In genomic region chr6:72957676-72958641, GRCm38 (mm10) we compare ENCODE assay signal across 8 mouse cellular contexts. TPM values are rescaled to one million over a fixed set of nuclear protein-coding genes. Genes with fewer than 3 reads are reported as not detected.
DNase-seq lines count a peak whose midpoint lies in the region; ATAC-seq and TF ChIP-seq lines count a peak whose summit lies in the region.

No protein-coding gene starts in this region.

- peak; percentile 87 for ATAC-seq in heart, embryonic 11.5 days (replicated peaks; ENCODE audit: insufficient number of reproducible peaks, low FRiP score, low TSS enrichment)
- peak; percentile 88 for ATAC-seq in kidney, embryonic 16.5 days (ENCODE audit: low FRiP score, low TSS enrichment)
- peak; percentile 8; the same call in 1 of the 2 replicates for ATAC-seq in monocyte, adult 5-6 weeks (replicated peaks; ENCODE audit: insufficient number of reproducible peaks, low FRiP score, low TSS enrichment, poor library complexity, severe bottlenecking)

- no peak for TF ChIP-seq POLR2A in bone marrow macrophage, adult 2 months (IDR thresholded peaks at IDR 0.05; ENCODE audit: borderline replicate concordance, low read depth, low read length)
- peak; percentile 96 for TF ChIP-seq POLR2A in embryonic fibroblast, embryonic 13.5 days (IDR thresholded peaks at IDR 0.05; ENCODE audit: low read depth, low read length)
- peak; percentile 60 for TF ChIP-seq POLR2A in liver, adult 2 months (IDR thresholded peaks at IDR 0.05; ENCODE audit: extremely low read depth, insufficient read depth, low read length)

- H3K9ac ChIP-seq in heart, embryonic 11.5 days (ENCODE audit: low read depth, low read length): peak overlapping the region; percentile 98
- H3K9ac ChIP-seq in kidney, embryonic 16.5 days (replicated peaks; ENCODE audit: low read length): peak overlapping the region; percentile 99
- H3K9ac ChIP-seq in liver, adult 2 months (ENCODE audit: low read depth, low read length): peak overlapping the region; percentile 81

- H3K79me2 ChIP-seq in liver, adult 2 months (ENCODE audit: control insufficient read depth, insufficient read depth, low read length): no peaks in the 10 kb centered on the region

- peak; percentile 92 to 95 for DNase-seq in B cell, adult 2 months
- no peak for DNase-seq in liver, adult 2 months (ENCODE audit: extremely low read depth, low read depth, low spot score)
- DNase-seq in spleen, postnatal 4 days (ENCODE audit: low spot score in 2 of 2): peak; percentile 80 to 91

- no peaks in the 10 kb centered on the region for H3K9me3 ChIP-seq in heart, embryonic 11.5 days (replicated peaks; ENCODE audit: control insufficient read depth, low read length)
- H3K9me3 ChIP-seq in kidney, embryonic 16.5 days (ENCODE audit: low read length): no peaks in the 10 kb centered on the region

- peaks cover 22% of the 10 kb centered on the region for H3K4me1 ChIP-seq in bone marrow macrophage, adult 2 months (ENCODE audit: control insufficient read depth, insufficient read depth, low read length)
- H3K4me1 ChIP-seq in embryonic fibroblast, embryonic 13.5 days (ENCODE audit: control insufficient read depth, insufficient read depth, low read length): peaks cover 9% of the 10 kb centered on the region
- peaks cover 14% of the 10 kb centered on the region for H3K4me1 ChIP-seq in heart, embryonic 11.5 days (ENCODE audit: control insufficient read depth, insufficient read depth, low read length)
- H3K4me1 ChIP-seq in kidney, embryonic 16.5 days (ENCODE audit: insufficient read depth, low read length): peaks cover 40% of the 10 kb centered on the region
- peaks cover 7% of the 10 kb centered on the region for H3K4me1 ChIP-seq in liver, adult 2 months (ENCODE audit: control insufficient read depth, insufficient read depth, low read length)

- H3K36me3 ChIP-seq in heart, embryonic 11.5 days (ENCODE audit: control insufficient read depth, insufficient read depth, low read length): no peaks in the 10 kb centered on the region
- 0 out of 2 replicates have a peak, but pooled peaks cover 3% of the 10 kb centered on the region for H3K36me3 ChIP-seq in kidney, embryonic 16.5 days (ENCODE audit: insufficient read depth, low read length)
- no peaks in the 10 kb centered on the region for H3K36me3 ChIP-seq in liver, adult 2 months (ENCODE audit: control insufficient read depth, insufficient read depth, low read length)

- peak overlapping the region; percentile 81 for H3K4me3 ChIP-seq in bone marrow macrophage, adult 2 months (ENCODE audit: insufficient read depth, low read length)
- H3K4me3 ChIP-seq in embryonic fibroblast, embryonic 13.5 days (ENCODE audit: insufficient read depth, low read length): peak overlapping the region; percentile 85
- peak overlapping the region; percentile 80 for H3K4me3 ChIP-seq in heart, embryonic 11.5 days (ENCODE audit: low read depth, low read length)
- peak overlapping the region; percentile 94 for H3K4me3 ChIP-seq in kidney, embryonic 16.5 days (ENCODE audit: low read length)
- H3K4me3 ChIP-seq in liver, adult 2 months (ENCODE audit: insufficient read depth, low read depth, low read length): peak overlapping the region; percentile 87

- WGBS in heart, embryonic 11.5 days (ENCODE audit: insufficient replicate concordance): under 1% methylated on average over 75 of the region's 75 CpGs
- WGBS in kidney, embryonic 16.5 days: under 1% methylated on average over 65 of the region's 75 CpGs
- 2% methylated on average over 75 of the region's 75 CpGs for WGBS in liver, adult 2 months

- H3K4me2 ChIP-seq in heart, embryonic 11.5 days: peak overlapping the region; percentile 86
- H3K4me2 ChIP-seq in kidney, embryonic 16.5 days (replicated peaks; ENCODE audit: low read depth, low read length): peak overlapping the region; percentile 87

- H3K27ac ChIP-seq in bone marrow macrophage, adult 2 months (ENCODE audit: insufficient read depth, low read depth, low read length): peak overlapping the region; percentile 55
- peak overlapping the region; percentile 81 for H3K27ac ChIP-seq in embryonic fibroblast, embryonic 13.5 days (ENCODE audit: insufficient read depth, low read length)
- peak overlapping the region; percentile 83 for H3K27ac ChIP-seq in heart, embryonic 11.5 days (ENCODE audit: low read depth, low read length)
- H3K27ac ChIP-seq in kidney, embryonic 16.5 days (ENCODE audit: low read length): peak overlapping the region; percentile 89
- 0 out of 2 replicates have a peak overlapping the region, but pooled peaks have one; percentile 42 for H3K27ac ChIP-seq in liver, adult 2 months (replicated peaks; ENCODE audit: insufficient read depth, low read depth, low read length)

- H3K27me3 ChIP-seq in heart, embryonic 11.5 days (ENCODE audit: control insufficient read depth, insufficient read depth, low read length): no peaks in the 10 kb centered on the region
- H3K27me3 ChIP-seq in kidney, embryonic 16.5 days (ENCODE audit: insufficient read depth, low read length): no peaks in the 10 kb centered on the region
- H3K27me3 ChIP-seq in liver, adult 2 months (ENCODE audit: control insufficient read depth, insufficient read depth, low read length): peaks cover 3% of the 10 kb centered on the region; the same call in 1 of the 2 replicates

- no peak for TF ChIP-seq CTCF in bone marrow macrophage, adult 2 months (IDR thresholded peaks at IDR 0.05; ENCODE audit: low read depth, low read length)
- TF ChIP-seq CTCF in embryonic fibroblast, embryonic 13.5 days (IDR thresholded peaks at IDR 0.05; ENCODE audit: borderline replicate concordance, insufficient read depth, low read length): no peak
- no peak for TF ChIP-seq CTCF in liver, adult 2 months (IDR thresholded peaks at IDR 0.05; ENCODE audit: low read depth, low read length)

RNA-seq across cellular contexts. Expression of gene Tmsb10, which starts 0.6 kb away (rescaled TPM):
- 394 and 410 TPM in 2 replicates for polyA plus RNA-seq in bone marrow macrophage, adult 2 months (2012; ENCODE audit: insufficient read depth, insufficient read length, missing spikeins)
- 1,555 and 1,872 TPM in 2 replicates for polyA plus RNA-seq in embryonic fibroblast, embryonic 13.5 days (2011; ENCODE audit: insufficient read length, low read depth, missing spikeins)
- 1,975 and 2,031 TPM in 2 replicates for polyA plus RNA-seq in heart, embryonic 11.5 days (2014; fragmentation: Nextera tagmentation; extraction: Ambion mirVana)
- 1,506 and 1,750 TPM in 2 replicates for polyA plus RNA-seq in kidney, embryonic 16.5 days (2015; fragmentation: Nextera tagmentation; extraction: Ambion mirVana)
- total RNA-seq in liver, adult 2 months (2014; rRNA removed): 5.0 and 5.4 TPM in 2 replicates
- 5.2 and 7.1 TPM in 2 replicates for polyA plus RNA-seq in liver, adult 2 months (2012; rRNA removed)
- 1,040 to 2,074 TPM (median 1,179 TPM) in 3 replicates for total RNA-seq in monocyte, adult 5-6 weeks (2017)

RNA-seq across cellular contexts. Expression of gene Kcmf1, which starts 58.2 kb away (rescaled TPM):
- 73.8 and 76.3 TPM in 2 replicates for polyA plus RNA-seq in bone marrow macrophage, adult 2 months (2012; ENCODE audit: insufficient read depth, insufficient read length, missing spikeins)
- polyA plus RNA-seq in embryonic fibroblast, embryonic 13.5 days (2011; ENCODE audit: insufficient read length, low read depth, missing spikeins): 132 and 150 TPM in 2 replicates
- polyA plus RNA-seq in heart, embryonic 11.5 days (2014; fragmentation: Nextera tagmentation; extraction: Ambion mirVana): 44.7 and 46.1 TPM in 2 replicates
- 28.0 and 28.9 TPM in 2 replicates for polyA plus RNA-seq in kidney, embryonic 16.5 days (2015; fragmentation: Nextera tagmentation; extraction: Ambion mirVana)
- 38.6 and 56.6 TPM in 2 replicates for total RNA-seq in liver, adult 2 months (2014; rRNA removed)
- polyA plus RNA-seq in liver, adult 2 months (2012; rRNA removed): 92.0 and 107 TPM in 2 replicates
- 114 to 128 TPM (median 115 TPM) in 3 replicates for total RNA-seq in monocyte, adult 5-6 weeks (2017)

Comparison
In these comparisons a context has a peak if more than half of its experiments do, and no peak if none do; other contexts are left out.
1. ATAC-seq: peak in every context shown above with its lines; median percentile 88 in kidney, embryonic 16.5 days; 87 in heart, embryonic 11.5 days; 8 in monocyte, adult 5-6 weeks.
2. RNA of gene Tmsb10, which starts 0.6 kb away (polyA plus RNA-seq): 1,975 to 2,031 TPM in heart, embryonic 11.5 days, 1,555 to 1,872 TPM in embryonic fibroblast, embryonic 13.5 days, 1,506 to 1,750 TPM in kidney, embryonic 16.5 days and 394 to 410 TPM in bone marrow macrophage, adult 2 months; 5.2 to 7.1 TPM in liver, adult 2 months; every median in the first group is over 10 times any median in the second.
3. Peak in every context shown above with its lines, with median percentiles within 50 percentile points of each other: H3K27ac ChIP-seq, H3K4me3 ChIP-seq and H3K9ac ChIP-seq.